32 mouse cellular contexts compared by ENCODE assay signal in genomic region chr2:28746682-28747332, GRCm38 (mm10). TPM values are rescaled to one million over a fixed set of nuclear protein-coding genes. Genes with fewer than 3 reads are reported as not detected.
DNase-seq lines count a peak whose midpoint lies in the region; ATAC-seq and TF ChIP-seq lines count a peak whose summit lies in the region.
"Had no signal": no experiment of that assay in that cellular context is flagged by ENCODE, and none has a peak within 500 bp of the region (broad histone marks: within the 10 kb centered on the region; RNA-seq: fewer than 3 reads in every experiment).

No protein-coding gene starts in this region.

- 0 out of 2 replicates have a peak, but pooled peaks cover 2% of the 10 kb centered on the region for H3K4me1 ChIP-seq in stomach, embryonic 14.5 days (ENCODE audit: control insufficient read depth, insufficient read depth, low read length)
- H3K4me1 ChIP-seq in stomach, postnatal 0 days (replicated peaks; ENCODE audit: control insufficient read depth, insufficient read depth): no peaks in the 10 kb centered on the region
- peaks cover 10% of the 10 kb centered on the region for H3K4me1 ChIP-seq in lung, embryonic 15.5 days

- H3K4me3 ChIP-seq in stomach, embryonic 14.5 days (ENCODE audit: low read depth, low read length): no peak overlapping the region
- no peak overlapping the region for H3K4me3 ChIP-seq in stomach, postnatal 0 days (ENCODE audit: low read depth, low read length)
- no peak overlapping the region for H3K4me3 ChIP-seq in lung, embryonic 15.5 days
- H3K4me3 ChIP-seq: embryonic facial prominence, embryonic 15.5 days; forebrain, embryonic 13.5 days; gastrocnemius, adult 2 months; hindbrain, embryonic 10.5 days; hindbrain, embryonic 15.5 days; liver, embryonic 12.5 days; megakaryocyte, embryonic 14.5 days; midbrain, embryonic 12.5 days; myocyte; neural tube, embryonic 12.5 days had no signal

- DNase-seq in stomach, postnatal 0 days (ENCODE audit: low spot score): no peak
- DNase-seq in lung, postnatal 25 days (ENCODE audit: low spot score): peak; percentile 79
- DNase-seq in heart, adult 11 months: no peak
- no peak for DNase-seq in frontal cortex, postnatal 36 days (ENCODE audit: low spot score in 2 of 2)
- no peak for DNase-seq in thymus, postnatal 36 days
- DNase-seq: adrenal gland, postnatal 25 days; B cell, adult 2 months; cerebellum, adult 11-12 months; cerebellum, adult 9-11 months; embryo, embryonic 11 days; gastrocnemius, adult 2 months; gastrocnemius, postnatal 36 days; heart, postnatal 14 days; kidney, adult 8-10 months; liver, postnatal 0 days; right cerebral cortex, adult 18-20 months; right cerebral cortex, postnatal 4 days; thymus, adult 18-20 months; thymus, postnatal 25 days had no signal

- no peaks in the 10 kb centered on the region for H3K36me3 ChIP-seq in stomach, embryonic 14.5 days (ENCODE audit: control insufficient read depth, insufficient read depth, low read length)
- H3K36me3 ChIP-seq in stomach, postnatal 0 days (ENCODE audit: control insufficient read depth, insufficient read depth, low read length): no peaks in the 10 kb centered on the region
- no peaks in the 10 kb centered on the region for H3K36me3 ChIP-seq in lung, embryonic 15.5 days
- H3K36me3 ChIP-seq: embryonic facial prominence, embryonic 15.5 days; hindbrain, embryonic 10.5 days; hindbrain, embryonic 15.5 days; liver, embryonic 12.5 days; midbrain, embryonic 12.5 days; neural tube, embryonic 12.5 days had no signal

- H3K27ac ChIP-seq in stomach, embryonic 14.5 days (ENCODE audit: low read length): no peak overlapping the region
- H3K27ac ChIP-seq in stomach, postnatal 0 days (replicated peaks): no peak overlapping the region
- peak overlapping the region; percentile 60 for H3K27ac ChIP-seq in lung, embryonic 15.5 days
- H3K27ac ChIP-seq: embryonic facial prominence, embryonic 15.5 days; forebrain, embryonic 13.5 days; gastrocnemius, adult 2 months; hindbrain, embryonic 10.5 days; hindbrain, embryonic 15.5 days; kidney, postnatal 0 days; liver, embryonic 12.5 days; midbrain, embryonic 12.5 days; neural tube, embryonic 12.5 days had no signal

- no peaks in the 10 kb centered on the region for H3K9me3 ChIP-seq in stomach, embryonic 14.5 days (ENCODE audit: control insufficient read depth, low read depth, low read length)
- H3K9me3 ChIP-seq in stomach, postnatal 0 days (ENCODE audit: control insufficient read depth, low read length): no peaks in the 10 kb centered on the region
- H3K9me3 ChIP-seq in lung, embryonic 15.5 days: no peaks in the 10 kb centered on the region
- H3K9me3 ChIP-seq: embryonic facial prominence, embryonic 15.5 days; forebrain, embryonic 13.5 days; hindbrain, embryonic 10.5 days; hindbrain, embryonic 15.5 days; liver, embryonic 12.5 days; midbrain, embryonic 12.5 days; neural tube, embryonic 12.5 days had no signal

- H3K9ac ChIP-seq in stomach, embryonic 14.5 days (replicated peaks; ENCODE audit: low read depth, low read length): no peak overlapping the region
- no peak overlapping the region for H3K9ac ChIP-seq in stomach, postnatal 0 days (ENCODE audit: low read length)
- no peak overlapping the region for H3K9ac ChIP-seq in lung, embryonic 15.5 days
- H3K9ac ChIP-seq: embryonic facial prominence, embryonic 15.5 days; forebrain, embryonic 13.5 days; hindbrain, embryonic 15.5 days; liver, embryonic 12.5 days; liver, postnatal 0 days; midbrain, embryonic 12.5 days; neural tube, embryonic 12.5 days had no signal

- TF ChIP-seq EP300 in stomach, postnatal 0 days (optimal IDR thresholded peaks at IDR 0.05): no peak

- no peaks in the 10 kb centered on the region for H3K27me3 ChIP-seq in stomach, embryonic 14.5 days (ENCODE audit: control insufficient read depth, insufficient read depth, low read length)
- H3K27me3 ChIP-seq in stomach, postnatal 0 days (ENCODE audit: control insufficient read depth, insufficient read depth, low read length): no peaks in the 10 kb centered on the region
- H3K27me3 ChIP-seq in lung, embryonic 15.5 days: peaks cover 15% of the 10 kb centered on the region; the same call in 1 of the 2 replicates

- no peak overlapping the region for H3K4me2 ChIP-seq in stomach, embryonic 14.5 days (replicated peaks; ENCODE audit: low read depth, low read length)
- H3K4me2 ChIP-seq in stomach, postnatal 0 days (replicated peaks; ENCODE audit: low read depth): no peak overlapping the region
- H3K4me2 ChIP-seq in lung, embryonic 15.5 days: peak overlapping the region; percentile 8; the same call in 1 of the 2 replicates
- H3K4me2 ChIP-seq: embryonic facial prominence, embryonic 15.5 days; forebrain, embryonic 13.5 days; hindbrain, embryonic 15.5 days; liver, embryonic 12.5 days; midbrain, embryonic 12.5 days; neural tube, embryonic 12.5 days had no signal

- ATAC-seq in stomach, embryonic 14.5 days (ENCODE audit: insufficient number of reproducible peaks, insufficient read depth, low FRiP score, low read depth): peak; percentile 69; the same call in 1 of the 2 replicates
- ATAC-seq in stomach, postnatal 0 days (ENCODE audit: low FRiP score, low TSS enrichment): no peak; the same call in 1 of the 2 replicates
- ATAC-seq in lung, embryonic 15.5 days (ENCODE audit: borderline replicate concordance, extremely low read depth, low FRiP score, low TSS enrichment): peak; percentile 84
- ATAC-seq: forebrain, embryonic 13.5 days; intestine, embryonic 16.5 days; liver, embryonic 12.5 days; liver, postnatal 0 days had no signal

- 56% methylated on average over 15 of the region's 15 CpGs for WGBS in stomach, embryonic 14.5 days
- 46% methylated on average over 15 of the region's 15 CpGs for WGBS in stomach, postnatal 0 days
- WGBS in lung, embryonic 15.5 days: 45% methylated on average over 15 of the region's 15 CpGs

- no peak for TF ChIP-seq CTCF in stomach, postnatal 0 days (IDR thresholded peaks at IDR 0.05; ENCODE audit: low read depth)

RNA-seq across cellular contexts. Expression of gene Ak8, which starts 46.8 kb away (rescaled TPM):
- polyA plus RNA-seq in stomach, embryonic 14.5 days (2014; fragmentation: Nextera tagmentation; extraction: Ambion mirVana): 0.42 and 0.59 TPM in 2 replicates
- polyA plus RNA-seq in stomach, postnatal 0 days (2015; fragmentation: Nextera tagmentation; extraction: Ambion mirVana): 0.29 and 0.40 TPM in 2 replicates
- polyA plus RNA-seq in lung, embryonic 15.5 days (2015; fragmentation: Nextera tagmentation; extraction: Ambion mirVana): 1.7 and 1.9 TPM in 2 replicates

RNA-seq across cellular contexts. Expression of gene Spaca9, which starts 47.3 kb away (rescaled TPM):
- polyA plus RNA-seq in stomach, embryonic 14.5 days (2014; fragmentation: Nextera tagmentation; extraction: Ambion mirVana): 1.6 and 2.1 TPM in 2 replicates
- polyA plus RNA-seq in stomach, postnatal 0 days (2015; fragmentation: Nextera tagmentation; extraction: Ambion mirVana): 0.57 and 0.69 TPM in 2 replicates
- 3.5 and 4.0 TPM in 2 replicates for polyA plus RNA-seq in lung, embryonic 15.5 days (2015; fragmentation: Nextera tagmentation; extraction: Ambion mirVana)
